Mouse (Mus musculus) lung, postnatal 25 days (tissue): ENCODE measurements around the gene Wdr82.

ENCODE experiments used
- DNase-seq: peaks from one replicate; pipeline ENCODE4 v3.0.0; 2022; ENCODE audit warnings: low spot score

Wdr82 gene

DNA sequence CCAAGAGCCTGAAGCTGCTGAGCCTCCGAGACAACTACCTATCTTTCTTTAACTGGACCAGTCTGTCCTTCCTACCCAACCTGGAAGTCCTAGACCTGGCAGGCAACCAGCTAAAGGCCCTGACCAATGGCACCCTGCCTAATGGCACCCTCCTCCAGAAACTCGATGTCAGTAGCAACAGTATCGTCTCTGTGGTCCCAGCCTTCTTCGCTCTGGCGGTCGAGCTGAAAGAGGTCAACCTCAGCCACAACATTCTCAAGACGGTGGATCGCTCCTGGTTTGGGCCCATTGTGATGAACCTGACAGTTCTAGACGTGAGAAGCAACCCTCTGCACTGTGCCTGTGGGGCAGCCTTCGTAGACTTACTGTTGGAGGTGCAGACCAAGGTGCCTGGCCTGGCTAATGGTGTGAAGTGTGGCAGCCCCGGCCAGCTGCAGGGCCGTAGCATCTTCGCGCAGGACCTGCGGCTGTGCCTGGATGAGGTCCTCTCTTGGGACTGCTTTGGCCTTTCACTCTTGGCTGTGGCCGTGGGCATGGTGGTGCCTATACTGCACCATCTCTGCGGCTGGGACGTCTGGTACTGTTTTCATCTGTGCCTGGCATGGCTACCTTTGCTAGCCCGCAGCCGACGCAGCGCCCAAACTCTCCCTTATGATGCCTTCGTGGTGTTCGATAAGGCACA lies 54.9 kb downstream of the Wdr82 start:
- no peak for DNase-seq

DNA sequence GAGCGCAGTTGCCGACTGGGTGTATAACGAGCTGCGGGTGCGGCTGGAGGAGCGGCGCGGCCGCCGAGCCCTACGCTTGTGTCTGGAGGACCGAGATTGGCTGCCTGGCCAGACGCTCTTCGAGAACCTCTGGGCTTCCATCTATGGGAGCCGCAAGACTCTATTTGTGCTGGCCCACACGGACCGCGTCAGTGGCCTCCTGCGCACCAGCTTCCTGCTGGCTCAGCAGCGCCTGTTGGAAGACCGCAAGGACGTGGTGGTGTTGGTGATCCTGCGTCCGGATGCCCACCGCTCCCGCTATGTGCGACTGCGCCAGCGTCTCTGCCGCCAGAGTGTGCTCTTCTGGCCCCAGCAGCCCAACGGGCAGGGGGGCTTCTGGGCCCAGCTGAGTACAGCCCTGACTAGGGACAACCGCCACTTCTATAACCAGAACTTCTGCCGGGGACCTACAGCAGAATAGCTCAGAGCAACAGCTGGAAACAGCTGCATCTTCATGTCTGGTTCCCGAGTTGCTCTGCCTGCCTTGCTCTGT lies 55.5 kb downstream of the Wdr82 start:
- no peak for DNase-seq

- no peak for DNase-seq
Measured at GRCm38 (mm10) chr9:106227790-106228429, 57.2 kb downstream of the Wdr82 start.

DNA sequence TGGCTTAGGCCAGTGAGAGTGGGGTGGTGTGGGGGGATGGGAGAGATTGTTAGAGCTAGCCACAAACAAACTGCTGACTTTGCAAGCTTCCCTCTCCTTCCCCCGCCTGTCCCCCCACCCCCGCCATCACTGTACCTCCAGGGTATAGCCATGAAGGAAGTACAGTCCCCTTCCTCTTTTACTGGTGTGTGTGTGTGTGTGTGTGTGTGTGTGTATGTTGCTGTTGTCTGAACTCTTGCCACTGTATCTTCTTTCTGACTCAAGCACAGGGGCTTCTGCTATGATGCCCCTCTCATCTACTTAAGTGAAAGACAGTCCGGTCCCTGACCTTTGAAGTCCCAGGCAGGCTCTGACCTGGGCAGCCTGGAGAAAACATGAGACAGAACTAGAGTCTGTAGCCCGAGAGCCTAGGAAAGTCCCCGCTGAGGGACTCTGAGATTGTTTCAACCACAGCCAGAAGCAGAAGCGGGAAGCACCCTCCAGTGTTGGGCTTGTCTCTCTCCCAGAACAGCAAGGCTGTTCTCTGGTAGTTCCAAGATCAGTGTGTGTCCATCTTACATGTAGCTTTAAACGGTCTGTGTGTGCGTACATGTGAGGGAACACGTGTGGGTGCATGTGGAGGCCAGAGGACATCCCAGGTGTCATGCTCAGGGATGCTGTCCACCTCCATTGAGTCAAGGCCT lies 59.5 kb downstream of the Wdr82 start:
- DNase-seq: no peak

- DNase-seq: no peak
Measured at GRCm38 (mm10) chr9:106230734-106231106, 60.0 kb downstream of the Wdr82 start.

DNA sequence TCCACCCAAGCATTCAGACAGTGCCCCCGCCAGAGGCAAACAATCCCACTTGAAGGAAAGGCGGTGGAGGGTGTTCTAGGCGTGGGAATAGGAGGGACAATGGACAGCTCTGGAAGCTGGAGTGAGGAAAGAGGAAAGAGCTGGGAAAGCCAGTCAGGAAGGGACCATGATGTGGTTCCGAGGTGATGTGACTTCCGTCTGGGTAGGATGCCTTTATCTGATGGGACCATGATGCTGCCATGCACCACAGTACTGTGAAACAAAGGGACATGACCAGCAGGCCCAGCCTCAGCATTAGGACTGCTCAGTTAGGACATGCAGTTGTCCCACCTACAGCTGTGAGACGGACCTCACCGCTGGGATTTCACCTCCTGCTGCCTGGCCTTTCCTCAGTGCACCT lies 60.5 kb downstream of the Wdr82 start:
- peak; percentile 64 for DNase-seq

DNA sequence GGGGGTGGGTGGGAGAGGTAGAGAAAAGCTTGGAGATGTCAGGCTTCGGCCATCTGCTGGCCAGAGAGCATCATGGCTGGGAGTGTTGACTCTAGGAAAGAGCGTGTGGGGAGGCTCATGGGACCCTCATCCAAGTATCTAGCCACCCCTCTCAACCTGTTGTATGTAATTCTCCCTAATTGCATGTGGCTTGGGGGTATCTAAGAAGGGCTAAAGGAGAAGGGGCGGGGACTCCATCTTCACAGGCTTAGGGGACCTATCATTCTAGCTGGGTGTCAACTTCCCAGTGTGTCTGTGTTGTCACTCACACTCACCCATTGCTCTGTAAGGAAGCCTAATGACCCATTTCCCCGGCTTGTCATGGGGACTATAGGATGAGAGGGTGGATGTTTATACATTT lies 61.1 kb downstream of the Wdr82 start:
- DNase-seq: no peak

DNA sequence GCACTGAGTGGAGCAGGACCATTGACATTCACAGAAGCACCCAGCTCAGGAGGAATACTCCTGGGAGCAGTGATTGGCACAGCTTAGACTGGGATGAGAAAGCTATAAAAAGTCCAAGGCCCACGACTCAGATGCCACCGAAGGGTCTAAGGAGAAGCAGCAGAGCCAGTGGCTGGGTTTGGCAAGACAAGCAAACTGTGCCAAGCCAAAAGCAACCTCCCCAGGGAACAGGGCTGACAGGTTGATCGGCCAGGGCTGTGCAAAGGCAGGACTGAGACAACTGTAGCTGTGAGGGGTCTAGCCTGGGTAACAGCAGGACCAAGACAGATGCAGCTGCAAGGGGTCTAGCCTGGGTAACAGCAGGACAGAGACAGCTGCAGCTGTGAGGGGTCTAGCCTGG lies 62.2 kb downstream of the Wdr82 start:
- DNase-seq: no peak

DNA sequence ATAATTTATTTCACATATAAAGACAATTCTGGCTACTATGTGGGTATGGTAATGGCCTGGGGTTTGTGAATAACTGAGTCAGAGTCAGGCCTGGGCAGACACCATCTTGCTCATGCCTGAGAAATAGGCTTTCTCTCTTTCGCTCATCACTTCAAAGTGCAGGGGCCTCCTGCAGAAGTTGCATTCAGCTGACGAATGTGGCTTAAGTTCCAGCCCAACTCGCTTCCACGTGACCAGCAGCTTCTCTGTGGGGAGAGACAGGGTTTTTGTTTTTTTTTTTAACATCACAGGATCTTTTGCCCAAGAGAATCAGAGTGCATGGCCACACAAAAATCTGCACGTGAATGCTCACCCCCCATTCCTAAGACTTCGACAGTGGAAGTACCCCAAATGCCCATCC lies 63.2 kb downstream of the Wdr82 start:
- DNase-seq: no peak

DNA sequence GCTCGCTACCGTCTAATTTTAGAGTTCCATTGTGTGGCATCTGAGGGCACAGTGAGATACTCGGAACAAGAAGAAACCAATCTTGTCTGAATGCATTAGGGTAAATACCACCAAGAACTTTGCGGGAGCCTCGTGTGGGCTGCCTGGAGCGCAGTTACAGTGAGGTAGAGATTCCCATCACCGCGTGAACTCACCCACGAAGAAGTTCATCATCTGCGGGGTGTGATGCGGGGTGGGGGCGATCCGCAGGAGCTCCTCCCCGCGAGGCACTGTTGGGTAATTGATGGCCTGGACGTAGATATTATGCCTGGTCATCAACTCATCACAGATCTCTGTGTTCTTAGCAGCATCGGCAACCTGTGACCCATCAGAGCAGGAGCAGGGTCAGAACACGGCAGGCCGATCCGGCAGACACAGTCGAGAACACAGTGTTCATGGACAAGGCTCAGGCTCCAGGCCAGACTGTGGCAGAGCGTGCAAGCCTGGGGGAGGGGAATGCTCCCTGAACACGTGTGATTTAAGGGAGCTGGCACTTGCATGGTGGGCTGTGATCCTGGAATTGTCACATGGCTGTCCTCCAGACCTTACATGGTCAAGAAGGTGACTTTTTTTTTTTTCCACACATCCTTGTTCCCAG lies 64.6 kb downstream of the Wdr82 start:
- DNase-seq: no peak

GRCm38 (mm10) chr9:106236156-106236817 lies 65.6 kb downstream of the Wdr82 start:
- DNase-seq: no peak

DNA sequence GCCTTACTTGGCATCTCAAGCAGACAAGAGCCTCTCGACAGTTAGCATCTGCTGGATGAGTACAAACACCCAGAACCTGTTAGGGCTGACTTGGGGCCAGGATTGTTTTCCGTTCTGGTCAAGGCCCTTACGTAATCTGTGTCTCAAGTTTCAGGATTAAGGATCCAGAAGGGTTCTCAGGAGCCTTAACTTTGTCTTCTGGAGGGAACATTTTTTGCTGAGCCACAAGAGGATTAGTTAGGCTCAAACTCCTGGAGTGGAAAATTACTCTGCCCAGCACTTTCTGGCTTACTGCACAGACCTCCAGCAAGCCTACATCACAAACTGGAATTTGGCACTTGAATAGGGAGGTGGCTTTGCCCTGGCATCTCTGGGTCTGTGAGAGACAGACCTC lies 66.1 kb downstream of the Wdr82 start:
- peak; percentile 87 for DNase-seq

GRCm38 (mm10) chr9:106237401-106237800 lies 66.7 kb downstream of the Wdr82 start:
- no peak for DNase-seq

DNA sequence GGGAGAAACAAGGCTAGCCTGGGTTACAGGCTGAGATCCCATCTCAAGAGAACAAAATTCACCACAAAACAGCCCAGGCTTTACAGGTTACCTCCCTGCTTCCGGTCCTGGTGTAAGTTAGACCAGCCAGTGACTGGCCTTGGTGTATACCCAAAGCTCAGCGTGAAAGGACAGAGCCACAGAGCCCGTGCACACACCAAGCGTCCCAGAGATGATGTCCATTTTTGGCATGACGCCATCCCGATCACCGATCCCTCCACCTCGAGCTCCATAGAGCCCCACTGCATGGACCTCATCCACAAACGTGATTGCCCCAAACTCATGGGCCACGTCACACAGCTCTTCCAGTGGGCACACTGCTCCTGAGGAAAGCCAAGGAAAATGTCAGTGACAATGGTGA lies 67.2 kb downstream of the Wdr82 start:
- no peak for DNase-seq
